Mouse (Mus musculus): Measurements from ENCODE around the gene Arg1. TPM values are rescaled to one million over a fixed set of nuclear protein-coding genes. Genes with fewer than 3 reads are reported as not detected.

The Arg1 gene
- polyA plus RNA-seq, 1 experiment, result 0.06 TPM

- H3K4me1 ChIP-seq (ENCODE audit: control insufficient read depth, insufficient read depth, low read length), result peaks cover 2% of the 10 kb centered on the region; the same call in 1 of the 2 replicates
- TF ChIP-seq CTCF (IDR thresholded peaks at IDR 0.05; ENCODE audit: extremely low read depth, insufficient read depth, low read length) (no peak), POLR2A (IDR thresholded peaks at IDR 0.05; ENCODE audit: extremely low read depth, insufficient read depth, low read length) (no peak)
- H3K4me3 ChIP-seq (ENCODE audit: insufficient read depth, low read length), result no peak overlapping the region
- H3K27ac ChIP-seq (ENCODE audit: insufficient read depth, low read length), result no peak overlapping the region
Measured at GRCm38 (mm10) chr10:24958280-24959042, 31.2 kb upstream of the Arg1 start.

GRCm38 (mm10) chr10:24953876-24954275, 26.6 kb upstream of the Arg1 start:
- no peak overlapping the region for H3K4me3 ChIP-seq (ENCODE audit: insufficient read depth, low read length)
- no peaks in the 10 kb centered on the region for H3K4me1 ChIP-seq (ENCODE audit: control insufficient read depth, insufficient read depth, low read length)
- no peak overlapping the region for H3K27ac ChIP-seq (ENCODE audit: insufficient read depth, low read length)
- TF ChIP-seq POLR2A (IDR thresholded peaks at IDR 0.05; ENCODE audit: extremely low read depth, insufficient read depth, low read length), result no peak
- TF ChIP-seq CTCF (IDR thresholded peaks at IDR 0.05; ENCODE audit: extremely low read depth, insufficient read depth, low read length), result no peak

GRCm38 (mm10) chr10:24952549-24952948, 25.3 kb upstream of the Arg1 start:
- TF ChIP-seq POLR2A (IDR thresholded peaks at IDR 0.05; ENCODE audit: extremely low read depth, insufficient read depth, low read length) (no peak), CTCF (IDR thresholded peaks at IDR 0.05; ENCODE audit: extremely low read depth, insufficient read depth, low read length) (no peak)
- H3K4me3 ChIP-seq (ENCODE audit: insufficient read depth, low read length), result no peak overlapping the region
- no peaks in the 10 kb centered on the region for H3K4me1 ChIP-seq (ENCODE audit: control insufficient read depth, insufficient read depth, low read length)
- no peak overlapping the region for H3K27ac ChIP-seq (ENCODE audit: insufficient read depth, low read length)

- H3K4me3 ChIP-seq (ENCODE audit: insufficient read depth, low read length), result no peak overlapping the region
- H3K27ac ChIP-seq (ENCODE audit: insufficient read depth, low read length), result no peak overlapping the region
- H3K4me1 ChIP-seq (ENCODE audit: control insufficient read depth, insufficient read depth, low read length), result no peaks in the 10 kb centered on the region
- no peak for TF ChIP-seq CTCF (IDR thresholded peaks at IDR 0.05; ENCODE audit: extremely low read depth, insufficient read depth, low read length)
- no peak for TF ChIP-seq POLR2A (IDR thresholded peaks at IDR 0.05; ENCODE audit: extremely low read depth, insufficient read depth, low read length)
Measured at GRCm38 (mm10) chr10:24951575-24951974, 24.3 kb upstream of the Arg1 start.

GRCm38 (mm10) chr10:24950223-24950622, 22.9 kb upstream of the Arg1 start:
- Histone ChIP-seq H3K4me1 (ENCODE audit: control insufficient read depth, insufficient read depth, low read length) (no peaks in the 10 kb centered on the region), H3K4me3 (ENCODE audit: insufficient read depth, low read length) (no peak overlapping the region), H3K27ac (ENCODE audit: insufficient read depth, low read length) (no peak overlapping the region)
- no peak for TF ChIP-seq POLR2A (IDR thresholded peaks at IDR 0.05; ENCODE audit: extremely low read depth, insufficient read depth, low read length)

- TF ChIP-seq CTCF (IDR thresholded peaks at IDR 0.05; ENCODE audit: extremely low read depth, insufficient read depth, low read length) (no peak), POLR2A (IDR thresholded peaks at IDR 0.05; ENCODE audit: extremely low read depth, insufficient read depth, low read length) (no peak)
Measured at GRCm38 (mm10) chr10:24948278-24948677, 21.0 kb upstream of the Arg1 start.

GRCm38 (mm10) chr10:24947871-24948270, 20.6 kb upstream of the Arg1 start:
- H3K4me3 ChIP-seq (ENCODE audit: insufficient read depth, low read length), result no peak overlapping the region
- no peaks in the 10 kb centered on the region for H3K4me1 ChIP-seq (ENCODE audit: control insufficient read depth, insufficient read depth, low read length)
- no peak overlapping the region for H3K27ac ChIP-seq (ENCODE audit: insufficient read depth, low read length)
- TF ChIP-seq POLR2A (IDR thresholded peaks at IDR 0.05; ENCODE audit: extremely low read depth, insufficient read depth, low read length) (no peak), CTCF (IDR thresholded peaks at IDR 0.05; ENCODE audit: extremely low read depth, insufficient read depth, low read length) (no peak)

More at GRCm38 (mm10) chr10:24948278-24948677, 21.0 kb upstream of the Arg1 start:
- Histone ChIP-seq H3K27ac (ENCODE audit: insufficient read depth, low read length) (no peak overlapping the region), H3K4me3 (ENCODE audit: insufficient read depth, low read length) (no peak overlapping the region), H3K4me1 (ENCODE audit: control insufficient read depth, insufficient read depth, low read length) (no peaks in the 10 kb centered on the region)

GRCm38 (mm10) chr10:24930143-24930542, 2.9 kb upstream of the Arg1 start:
- Histone ChIP-seq H3K4me3 (ENCODE audit: insufficient read depth, low read length) (no peak overlapping the region), H3K27ac (ENCODE audit: insufficient read depth, low read length) (no peak overlapping the region)
- TF ChIP-seq POLR2A (IDR thresholded peaks at IDR 0.05; ENCODE audit: extremely low read depth, insufficient read depth, low read length), result no peak
- TF ChIP-seq CTCF (IDR thresholded peaks at IDR 0.05; ENCODE audit: extremely low read depth, insufficient read depth, low read length), result no peak

GRCm38 (mm10) chr10:24928072-24928471, 788 bp upstream of the Arg1 start:
- Histone ChIP-seq H3K4me3 (ENCODE audit: insufficient read depth, low read length) (no peak overlapping the region), H3K4me1 (ENCODE audit: control insufficient read depth, insufficient read depth, low read length) (no peaks in the 10 kb centered on the region), H3K27ac (ENCODE audit: insufficient read depth, low read length) (no peak overlapping the region)
- TF ChIP-seq CTCF (IDR thresholded peaks at IDR 0.05; ENCODE audit: extremely low read depth, insufficient read depth, low read length), result no peak
- no peak for TF ChIP-seq POLR2A (IDR thresholded peaks at IDR 0.05; ENCODE audit: extremely low read depth, insufficient read depth, low read length)

More at GRCm38 (mm10) chr10:24930143-24930542, 2.9 kb upstream of the Arg1 start:
- H3K4me1 ChIP-seq (ENCODE audit: control insufficient read depth, insufficient read depth, low read length), result no peaks in the 10 kb centered on the region

- TF ChIP-seq CTCF (IDR thresholded peaks at IDR 0.05; ENCODE audit: extremely low read depth, insufficient read depth, low read length) (no peak), POLR2A (IDR thresholded peaks at IDR 0.05; ENCODE audit: extremely low read depth, insufficient read depth, low read length) (no peak)
- H3K4me3 ChIP-seq (ENCODE audit: insufficient read depth, low read length), result no peak overlapping the region
- H3K4me1 ChIP-seq (ENCODE audit: control insufficient read depth, insufficient read depth, low read length), result no peaks in the 10 kb centered on the region
- no peak overlapping the region for H3K27ac ChIP-seq (ENCODE audit: insufficient read depth, low read length)
Measured at GRCm38 (mm10) chr10:24926380-24926779, 904 bp downstream of the Arg1 start.
